Comparison of ENCODE assay signal across 8 mouse cellular contexts in genomic region chr4:98091368-98091827, GRCm38 (mm10).
A peak's percentile ranks its signal among the peaks of the same experiment; 100 is the strongest.
DNase-seq lines count a peak whose midpoint lies in the region; ATAC-seq and TF ChIP-seq lines count a peak whose summit lies in the region.

No protein-coding gene starts in this region.

- H3K4me3 ChIP-seq in lung, adult 2 months (replicated peaks; ENCODE audit: extremely low read depth, low read depth, low read length), result no peak overlapping the region
- H3K4me3 ChIP-seq in brown adipose tissue, adult 24 weeks (ENCODE audit: insufficient read depth, low read depth, low read length), result no peak overlapping the region
- H3K4me3 ChIP-seq in heart, postnatal 0 days (ENCODE audit: low read depth, low read length), result no peak overlapping the region

- no peaks in the 10 kb centered on the region for H3K9me3 ChIP-seq in heart, postnatal 0 days (replicated peaks; ENCODE audit: control insufficient read depth, low read length)

- TF ChIP-seq EP300 in heart, postnatal 0 days (IDR thresholded peaks at IDR 0.05; ENCODE audit: low read depth), result peak; percentile 90

- peaks cover 32% of the 10 kb centered on the region for H3K4me1 ChIP-seq in lung, adult 2 months (ENCODE audit: control insufficient read depth, insufficient read depth, low read length)
- peaks cover 53% of the 10 kb centered on the region for H3K4me1 ChIP-seq in brown adipose tissue, adult 24 weeks (ENCODE audit: control insufficient read depth, insufficient read depth, insufficient read length, low read length)
- H3K4me1 ChIP-seq in heart, postnatal 0 days (ENCODE audit: control insufficient read depth, insufficient read depth), result peaks cover 49% of the 10 kb centered on the region

- DNase-seq in lung, adult 18-20 months, result peak; percentile 59 to 71
- DNase-seq in lung, adult 2 months, result no peak
- peak; percentile 72 for DNase-seq in heart, postnatal 0 days (ENCODE audit: low spot score)
- peak; percentile 82 for DNase-seq in kidney, postnatal 14 days
- no peak for DNase-seq in c-Kit-positive CD71-positive TER-119-positive erythroid progenitor cells, embryonic 14.5 days (ENCODE audit: low spot score)

- no peak overlapping the region for H3K9ac ChIP-seq in heart, postnatal 0 days (replicated peaks; ENCODE audit: low read depth, low read length)

- no peak overlapping the region for H3K4me2 ChIP-seq in heart, postnatal 0 days (ENCODE audit: low read depth, low read length)

- TF ChIP-seq POLR2A in lung, adult 2 months (IDR thresholded peaks at IDR 0.05; ENCODE audit: borderline replicate concordance, extremely low read depth, low read depth, low read length), result no peak

- no peaks in the 10 kb centered on the region for H3K27me3 ChIP-seq in heart, postnatal 0 days (ENCODE audit: control insufficient read depth, insufficient read depth, low read length)

- H3K36me3 ChIP-seq in heart, postnatal 0 days (replicated peaks; ENCODE audit: control insufficient read depth, insufficient read depth, low read length), result no peaks in the 10 kb centered on the region

- ATAC-seq in heart, postnatal 0 days (ENCODE audit: insufficient read depth, low read depth), result peak; percentile 87
- ATAC-seq in megakaryocyte, adult 5-6 weeks (ENCODE audit: poor library complexity, severe bottlenecking), result peak; percentile 41
- no peak for ATAC-seq in monocyte, adult 5-6 weeks (replicated peaks; ENCODE audit: insufficient number of reproducible peaks, low FRiP score, low TSS enrichment, poor library complexity, severe bottlenecking)

- H3K27ac ChIP-seq in brown adipose tissue, adult 24 weeks (replicated peaks; ENCODE audit: low read depth, low read length), result peak overlapping the region; percentile 92
- peak overlapping the region; percentile 84 for H3K27ac ChIP-seq in heart, postnatal 0 days (ENCODE audit: low read depth)

- TF ChIP-seq CTCF in lung, adult 2 months (IDR thresholded peaks at IDR 0.05; ENCODE audit: insufficient read depth, low read length), result no peak
- TF ChIP-seq CTCF in heart, postnatal 0 days (IDR thresholded peaks at IDR 0.05; ENCODE audit: low read depth), result peak; percentile 12; the same call in 1 of the 2 replicates

- 20% methylated on average over 4 of the region's 4 CpGs for WGBS in lung, adult 2 months
- 29% methylated on average over 4 of the region's 4 CpGs for WGBS in heart, postnatal 0 days

Comparison
In these comparisons a context has a peak if more than half of its experiments do, and no peak if none do; other contexts are left out.
1. DNase-seq: peak in lung, adult 18-20 months (2 of 2), heart, postnatal 0 days (single experiment) and kidney, postnatal 14 days (single experiment); none in lung, adult 2 months (single experiment) and c-Kit-positive CD71-positive TER-119-positive erythroid progenitor cells, embryonic 14.5 days (single experiment).